ENCODE assay signal across 15 mouse cellular contexts in genomic region chr5:118354871-118355270, GRCm38 (mm10).
DNase-seq lines count a peak whose midpoint lies in the region; ATAC-seq and TF ChIP-seq lines count a peak whose summit lies in the region.
"Had no signal": no experiment of that assay in that cellular context is flagged by ENCODE, and none has a peak within 500 bp of the region (broad histone marks: within the 10 kb centered on the region; RNA-seq: fewer than 3 reads in every experiment).

No protein-coding gene starts in this region.

- H3K4me2 ChIP-seq in forebrain, postnatal 0 days (ENCODE audit: low read depth), result no peak overlapping the region
- H3K4me2 ChIP-seq in hindbrain, embryonic 12.5 days (replicated peaks), result no peak overlapping the region
- no peak overlapping the region for H3K4me2 ChIP-seq in hindbrain, embryonic 11.5 days (replicated peaks; ENCODE audit: low read depth, low read length)
- no peak overlapping the region for H3K4me2 ChIP-seq in embryonic facial prominence, embryonic 15.5 days (replicated peaks)
- H3K4me2 ChIP-seq in limb, embryonic 15.5 days, result no peak overlapping the region

- TF ChIP-seq CTCF in forebrain, postnatal 0 days (IDR thresholded peaks at IDR 0.05; ENCODE audit: low read depth), result no peak

- peaks cover 39% of the 10 kb centered on the region for H3K4me1 ChIP-seq in forebrain, embryonic 10.5 days
- no peaks in the 10 kb centered on the region for H3K4me1 ChIP-seq in forebrain, postnatal 0 days (ENCODE audit: insufficient read depth)
- peaks cover 14% of the 10 kb centered on the region for H3K4me1 ChIP-seq in hindbrain, embryonic 12.5 days
- H3K4me1 ChIP-seq in hindbrain, embryonic 11.5 days (replicated peaks; ENCODE audit: control insufficient read depth, insufficient read depth, low read length), result no peaks in the 10 kb centered on the region
- H3K4me1 ChIP-seq in embryonic facial prominence, embryonic 15.5 days, result peaks cover 35% of the 10 kb centered on the region
- H3K4me1 ChIP-seq in limb, embryonic 15.5 days, result peaks cover 41% of the 10 kb centered on the region

- ATAC-seq in forebrain, postnatal 0 days, result no peak
- ATAC-seq in hindbrain, embryonic 12.5 days (ENCODE audit: low FRiP score), result no peak
- ATAC-seq in hindbrain, embryonic 11.5 days (ENCODE audit: low FRiP score), result no peak
- no peak for ATAC-seq in embryonic facial prominence, embryonic 15.5 days (ENCODE audit: insufficient number of reproducible peaks, low FRiP score, low TSS enrichment, low read depth)
- no peak for ATAC-seq in limb, embryonic 15.5 days (ENCODE audit: insufficient number of reproducible peaks, low FRiP score, low TSS enrichment, low read depth)
- ATAC-seq: activated CD4-positive, CD25-positive, alpha-beta regulatory T cell, adult 4 months had no signal

- no peak overlapping the region for H3K9ac ChIP-seq in forebrain, postnatal 0 days
- no peak overlapping the region for H3K9ac ChIP-seq in hindbrain, embryonic 12.5 days
- no peak overlapping the region for H3K9ac ChIP-seq in hindbrain, embryonic 11.5 days (ENCODE audit: low read depth, low read length)
- no peak overlapping the region for H3K9ac ChIP-seq in embryonic facial prominence, embryonic 15.5 days
- H3K9ac ChIP-seq in limb, embryonic 15.5 days, result no peak overlapping the region

- H3K27me3 ChIP-seq in forebrain, embryonic 10.5 days (ENCODE audit: poor library complexity, severe bottlenecking), result no peaks in the 10 kb centered on the region; the same call in 1 of the 2 replicates
- H3K27me3 ChIP-seq in forebrain, postnatal 0 days (ENCODE audit: insufficient read depth, low read length), result no peaks in the 10 kb centered on the region
- H3K27me3 ChIP-seq in hindbrain, embryonic 12.5 days, result no peaks in the 10 kb centered on the region
- H3K27me3 ChIP-seq in hindbrain, embryonic 11.5 days (ENCODE audit: control insufficient read depth, insufficient read depth, low read length), result no peaks in the 10 kb centered on the region
- H3K27me3 ChIP-seq in embryonic facial prominence, embryonic 15.5 days, result no peaks in the 10 kb centered on the region
- H3K27me3 ChIP-seq in limb, embryonic 15.5 days, result no peaks in the 10 kb centered on the region

- 16% methylated on average over 3 of the region's 3 CpGs for WGBS in forebrain, embryonic 10.5 days
- WGBS in forebrain, postnatal 0 days, result 15% methylated on average over 3 of the region's 3 CpGs
- 39% methylated on average over 3 of the region's 3 CpGs for WGBS in hindbrain, embryonic 12.5 days
- WGBS in hindbrain, embryonic 11.5 days, result 46% methylated on average over 3 of the region's 3 CpGs
- 21% methylated on average over 3 of the region's 3 CpGs for WGBS in embryonic facial prominence, embryonic 15.5 days
- WGBS in limb, embryonic 15.5 days, result 44% methylated on average over 3 of the region's 3 CpGs

- no peak for DNase-seq in forebrain, embryonic 10.5 days (ENCODE audit: extremely low spot score, low spot score)
- no peak for DNase-seq in forebrain, postnatal 0 days
- no peak for DNase-seq in hindbrain, embryonic 11.5 days (ENCODE audit: low spot score)
- DNase-seq in adrenal gland, adult 18-20 months (ENCODE audit: low spot score in 2 of 2), result no peak
- DNase-seq in left cerebral cortex, postnatal 14 days (ENCODE audit: low spot score in 2 of 2), result no peak
- DNase-seq: adrenal gland, postnatal 36 days; cerebellum, adult 9-11 months; gastrocnemius, postnatal 14 days; midbrain, embryonic 14.5 days; spleen, adult 18-20 months; thymus, postnatal 4 days had no signal

- H3K27ac ChIP-seq in forebrain, embryonic 10.5 days, result peak overlapping the region; percentile 73
- H3K27ac ChIP-seq in forebrain, postnatal 0 days (ENCODE audit: low read depth, low read length), result no peak overlapping the region
- 0 out of 2 replicates have a peak overlapping the region, but pooled peaks have one; percentile 9 for H3K27ac ChIP-seq in hindbrain, embryonic 12.5 days
- H3K27ac ChIP-seq in hindbrain, embryonic 11.5 days (ENCODE audit: low read depth, low read length), result no peak overlapping the region
- H3K27ac ChIP-seq in embryonic facial prominence, embryonic 15.5 days (replicated peaks), result peak overlapping the region; percentile 76
- H3K27ac ChIP-seq in limb, embryonic 15.5 days, result peak overlapping the region; percentile 84

- peaks cover 6% of the 10 kb centered on the region for H3K9me3 ChIP-seq in forebrain, embryonic 10.5 days
- H3K9me3 ChIP-seq in forebrain, postnatal 0 days (ENCODE audit: low read length), result no peaks in the 10 kb centered on the region
- no peaks in the 10 kb centered on the region for H3K9me3 ChIP-seq in hindbrain, embryonic 12.5 days (replicated peaks)
- no peaks in the 10 kb centered on the region for H3K9me3 ChIP-seq in hindbrain, embryonic 11.5 days (ENCODE audit: control insufficient read depth, low read length)
- no peaks in the 10 kb centered on the region for H3K9me3 ChIP-seq in embryonic facial prominence, embryonic 15.5 days (replicated peaks)
- H3K9me3 ChIP-seq in limb, embryonic 15.5 days, result no peaks in the 10 kb centered on the region

- intact Hi-C loops in left cerebral cortex, postnatal 14 days (cut with DNase I), result no loop called here

- H3K36me3 ChIP-seq in forebrain, embryonic 10.5 days (replicated peaks), result no peaks in the 10 kb centered on the region
- H3K36me3 ChIP-seq in forebrain, postnatal 0 days (ENCODE audit: insufficient read depth), result no peaks in the 10 kb centered on the region
- H3K36me3 ChIP-seq in hindbrain, embryonic 12.5 days, result no peaks in the 10 kb centered on the region
- H3K36me3 ChIP-seq in hindbrain, embryonic 11.5 days (ENCODE audit: control insufficient read depth, insufficient read depth, low read length), result no peaks in the 10 kb centered on the region
- H3K36me3 ChIP-seq in embryonic facial prominence, embryonic 15.5 days, result no peaks in the 10 kb centered on the region
- H3K36me3 ChIP-seq in limb, embryonic 15.5 days, result no peaks in the 10 kb centered on the region

- no peak overlapping the region for H3K4me3 ChIP-seq in forebrain, embryonic 10.5 days
- H3K4me3 ChIP-seq in forebrain, postnatal 0 days (ENCODE audit: low read depth, low read length), result no peak overlapping the region
- no peak overlapping the region for H3K4me3 ChIP-seq in hindbrain, embryonic 12.5 days
- H3K4me3 ChIP-seq in hindbrain, embryonic 11.5 days (ENCODE audit: low read depth, low read length), result no peak overlapping the region
- H3K4me3 ChIP-seq in embryonic facial prominence, embryonic 15.5 days (replicated peaks), result no peak overlapping the region
- H3K4me3 ChIP-seq in limb, embryonic 15.5 days, result no peak overlapping the region

Comparison
In these comparisons a context has a peak if more than half of its experiments do, and no peak if none do; other contexts are left out.
1. H3K27ac ChIP-seq: peak in forebrain, embryonic 10.5 days (single experiment), hindbrain, embryonic 12.5 days (single experiment), embryonic facial prominence, embryonic 15.5 days (single experiment) and limb, embryonic 15.5 days (single experiment); none in forebrain, postnatal 0 days (single experiment) and hindbrain, embryonic 11.5 days (single experiment).